Mouse (Mus musculus) cerebellum, adult 9-10 months (tissue): ENCODE data around the gene Sgms1.

Experiments
- DNase-seq: peaks from one replicate; pipeline ENCODE4 v3.0.0; 2022

The Sgms1 gene

GRCm38 (mm10) chr19:32196976-32197819 is 192.3 kb downstream of the Sgms1 start:
- no peak for DNase-seq

DNA sequence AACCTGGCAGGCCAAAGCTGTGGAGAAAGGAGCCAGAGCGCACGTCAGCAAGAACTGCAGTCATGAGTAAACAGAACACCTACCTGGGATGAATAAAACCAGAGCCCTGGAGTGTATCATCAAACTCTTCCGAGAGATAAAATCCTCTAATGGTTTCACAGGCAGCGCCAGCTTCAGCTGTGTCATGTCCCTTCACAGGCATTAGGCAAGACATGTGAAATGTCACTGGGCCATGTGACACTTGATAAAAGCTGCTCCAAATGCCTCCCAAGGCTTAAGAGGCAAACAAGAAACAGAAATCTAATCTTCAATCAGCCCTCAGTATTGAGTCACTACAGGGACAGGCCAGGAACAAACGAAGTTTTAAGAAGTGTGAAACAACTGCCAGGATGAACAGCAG is 193.3 kb downstream of the Sgms1 start:
- no peak for DNase-seq

DNA sequence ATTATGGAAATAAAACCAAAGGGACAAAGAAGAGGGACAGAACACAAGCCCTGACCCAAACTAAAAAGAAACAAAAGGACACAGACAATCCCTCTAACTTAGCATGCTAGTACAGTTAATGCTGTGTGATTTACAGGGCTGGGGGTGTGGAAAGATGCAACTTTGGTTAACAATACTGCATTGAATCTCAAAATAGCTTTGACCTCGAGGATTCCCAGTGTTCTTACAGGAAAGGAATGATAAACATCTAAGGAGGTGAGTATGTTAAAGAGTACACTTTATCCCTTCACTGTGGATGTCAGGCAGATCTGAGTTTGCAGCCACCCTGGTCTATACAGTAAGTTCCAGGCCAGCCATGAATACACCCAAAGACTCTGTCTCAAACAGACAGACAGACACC is 194.7 kb downstream of the Sgms1 start:
- no peak for DNase-seq

- DNase-seq: no peak
Measured at GRCm38 (mm10) chr19:32194074-32194473, 195.4 kb downstream of the Sgms1 start.

- DNase-seq: no peak
Measured at GRCm38 (mm10) chr19:32191596-32191995, 197.9 kb downstream of the Sgms1 start.

GRCm38 (mm10) chr19:32189961-32190360 is 199.6 kb downstream of the Sgms1 start:
- DNase-seq: no peak

DNA sequence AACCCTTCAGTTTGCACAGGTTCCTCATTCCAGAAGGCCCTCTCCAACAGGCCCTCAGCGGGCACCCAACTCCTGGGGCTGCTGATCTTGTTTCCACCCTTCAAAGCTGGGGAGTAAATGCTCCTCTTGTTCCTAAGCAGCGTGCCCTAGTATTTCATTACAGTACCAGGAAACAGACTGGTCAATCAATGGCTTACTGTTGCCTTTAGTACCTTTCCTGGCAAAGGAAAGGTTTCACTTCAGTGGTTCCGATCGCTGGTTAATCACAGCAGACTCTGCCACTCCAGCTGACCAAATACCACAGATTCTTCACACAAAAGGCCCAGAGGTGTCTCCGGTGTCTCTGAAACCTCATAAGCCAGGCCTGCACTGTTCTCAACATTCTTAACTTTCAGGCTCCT is 200.5 kb downstream of the Sgms1 start:
- no peak for DNase-seq

DNA sequence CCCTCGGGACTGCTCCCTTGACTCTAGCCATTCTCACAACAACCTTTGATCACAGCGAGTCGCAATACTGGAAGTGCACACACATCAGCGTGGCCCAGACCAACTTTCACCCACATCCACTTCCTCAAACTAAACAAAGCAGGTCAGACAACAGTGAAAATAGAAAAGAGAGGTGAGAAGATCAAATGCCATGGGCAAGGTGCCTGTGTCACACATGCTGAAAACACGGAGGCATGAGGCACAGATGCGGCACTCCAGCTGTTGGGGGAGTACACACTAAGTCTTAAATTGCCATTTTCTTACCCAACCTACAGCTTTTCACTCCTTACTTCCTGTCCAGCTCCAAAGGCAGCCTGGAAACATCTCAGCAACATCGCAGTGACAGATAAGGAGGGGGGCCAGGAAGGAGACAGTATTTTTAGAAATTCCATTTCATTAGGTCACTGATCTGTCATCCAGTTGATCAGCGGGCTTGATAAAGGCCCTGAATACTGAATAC is 202.9 kb downstream of the Sgms1 start:
- DNase-seq: no peak

GRCm38 (mm10) chr19:32183005-32183404 is 206.5 kb downstream of the Sgms1 start:
- DNase-seq: no peak

DNA sequence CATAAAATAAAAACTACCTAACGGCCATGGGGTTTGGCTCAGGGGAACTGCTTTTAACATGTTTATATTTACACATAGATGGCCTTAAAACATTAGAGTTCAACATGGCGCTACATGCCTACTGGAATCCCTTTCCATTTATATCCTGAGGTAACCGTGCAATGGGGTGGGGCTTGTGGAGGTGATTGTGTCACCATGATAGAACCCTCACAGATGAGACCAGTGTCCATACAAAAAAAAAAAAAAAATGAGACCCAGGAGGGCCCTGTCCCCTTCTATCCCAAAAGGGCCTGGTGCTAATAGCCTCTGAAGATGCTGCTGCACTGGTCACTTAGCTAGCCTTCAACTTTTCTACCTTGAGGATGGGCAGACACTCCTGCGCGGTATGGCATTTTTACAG is 207.0 kb downstream of the Sgms1 start:
- no peak for DNase-seq

DNA sequence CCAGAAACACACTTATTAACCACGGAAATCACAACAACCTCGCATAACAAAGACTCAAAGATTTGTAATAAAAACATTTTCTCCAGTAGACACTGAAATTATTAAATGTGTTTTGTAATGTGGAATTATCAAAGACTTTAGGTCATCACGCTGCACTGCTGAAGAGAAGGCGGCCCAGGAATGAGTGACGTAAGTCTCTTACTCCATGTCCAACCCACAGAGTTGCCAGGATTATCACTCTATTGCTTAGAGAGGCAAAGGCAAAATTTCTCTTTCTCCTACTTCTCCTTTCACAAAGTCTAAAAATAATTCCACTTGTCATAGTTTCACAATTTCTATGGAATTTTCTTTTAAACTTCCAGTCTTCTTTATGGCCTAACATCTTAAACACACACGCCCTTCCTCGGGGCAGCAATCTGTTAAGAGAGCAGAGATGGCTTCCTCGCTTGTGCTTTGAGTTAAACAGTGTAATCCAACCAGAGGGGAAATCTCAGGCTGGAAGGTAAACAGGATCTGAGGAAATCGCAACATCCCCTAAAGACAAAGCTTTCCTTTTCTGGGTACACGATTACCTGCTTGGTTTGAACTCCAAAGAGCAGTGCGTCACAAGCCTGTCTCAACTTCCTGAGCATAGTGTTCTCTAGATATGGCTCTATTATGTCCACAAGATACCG is 207.7 kb downstream of the Sgms1 start:
- no peak for DNase-seq

- DNase-seq: no peak
Measured at GRCm38 (mm10) chr19:32180756-32181674, 208.5 kb downstream of the Sgms1 start.

DNA sequence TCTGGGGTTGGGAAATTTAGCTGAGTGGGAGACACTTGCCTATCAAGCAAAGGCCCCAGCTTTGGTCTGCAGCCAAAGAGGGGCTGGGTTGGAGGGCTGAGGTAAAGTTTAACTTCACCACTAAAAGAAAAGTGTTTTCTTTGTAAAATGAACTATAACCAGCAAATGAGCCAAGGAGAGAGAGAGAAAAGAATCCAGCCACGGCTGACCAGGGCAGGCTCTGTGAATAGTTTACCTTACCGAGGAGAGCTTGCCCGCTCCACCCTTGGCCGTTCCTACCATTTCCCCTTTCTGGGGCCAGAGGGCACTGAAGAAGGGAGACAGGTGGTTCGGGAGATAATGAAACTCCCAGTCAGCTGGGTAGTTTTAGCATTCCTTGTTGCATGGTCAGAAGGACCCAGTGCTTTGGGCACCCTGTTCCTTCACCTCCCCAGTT is 209.5 kb downstream of the Sgms1 start:
- DNase-seq: no peak

DNA sequence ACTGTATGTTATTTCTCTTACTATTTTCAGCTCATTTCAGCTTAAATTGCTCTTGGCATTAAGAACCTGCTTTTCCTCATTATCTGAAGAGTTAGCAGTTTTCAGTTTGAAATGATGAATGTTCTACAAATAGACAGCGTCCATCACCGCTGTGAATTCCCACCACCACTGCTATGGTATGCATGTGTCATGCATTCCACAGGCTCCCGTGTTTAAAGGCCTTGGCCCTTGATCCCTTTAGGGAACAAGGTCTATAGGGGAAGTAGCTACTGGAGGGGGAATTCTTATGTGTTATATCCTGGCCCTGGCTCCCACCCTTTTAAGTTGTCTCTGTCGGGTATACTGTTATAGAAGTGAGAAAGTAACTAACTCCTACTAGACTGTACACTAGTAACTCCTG is 210.0 kb downstream of the Sgms1 start:
- DNase-seq: no peak

- peak; percentile 57 for DNase-seq
Measured at GRCm38 (mm10) chr19:32178161-32178560, 211.4 kb downstream of the Sgms1 start.

- DNase-seq: no peak
Measured at GRCm38 (mm10) chr19:32176458-32176857, 213.1 kb downstream of the Sgms1 start.

- no peak for DNase-seq
Measured at GRCm38 (mm10) chr19:32175991-32176390, 213.5 kb downstream of the Sgms1 start.

- no peak for DNase-seq
Measured at GRCm38 (mm10) chr19:32175013-32175412, 214.5 kb downstream of the Sgms1 start.

- DNase-seq: no peak
Measured at GRCm38 (mm10) chr19:32174561-32174960, 215.0 kb downstream of the Sgms1 start.

- DNase-seq: no peak
Measured at GRCm38 (mm10) chr19:32173522-32174184, 215.9 kb downstream of the Sgms1 start.

DNA sequence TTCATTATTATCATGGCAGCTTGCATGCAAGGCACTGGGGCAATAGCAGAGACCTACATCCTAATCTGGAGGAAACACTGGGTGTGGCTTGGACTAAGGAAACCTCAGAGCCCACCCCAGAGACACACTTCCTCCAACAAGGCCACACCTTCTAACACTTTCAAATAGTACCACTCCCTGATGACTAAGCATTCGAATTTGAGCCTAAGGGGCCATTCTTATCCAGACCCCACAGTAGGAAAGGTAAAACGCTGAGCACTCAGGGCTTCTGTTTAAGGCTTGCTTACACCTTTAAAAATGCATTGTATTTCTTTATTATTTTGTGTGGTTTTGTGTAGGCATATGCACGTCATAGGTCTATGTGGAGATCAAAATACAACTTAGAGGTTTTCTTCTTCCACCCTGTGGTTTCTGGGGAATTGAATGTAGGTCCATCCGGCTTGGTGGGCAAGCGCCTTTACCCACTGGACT is 217.0 kb downstream of the Sgms1 start:
- DNase-seq: no peak

DNA sequence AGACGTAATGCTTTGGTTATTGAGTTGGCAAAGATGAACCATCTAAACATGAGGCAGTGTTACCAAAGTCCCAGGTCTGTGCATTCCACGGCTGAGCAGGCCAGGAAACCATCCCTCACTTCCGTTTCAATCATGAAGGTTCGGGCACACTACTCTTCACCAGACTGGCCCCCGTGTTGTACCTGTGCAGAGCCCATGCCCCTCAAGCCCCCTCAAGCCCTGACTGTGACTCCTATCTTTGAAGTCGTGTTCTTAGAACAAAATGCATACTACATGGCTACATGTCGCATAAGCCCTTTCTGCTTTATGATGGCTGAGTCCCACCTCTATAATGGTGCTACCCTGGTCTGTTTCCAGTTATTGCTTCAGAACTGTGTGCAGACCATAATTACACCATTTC is 217.5 kb downstream of the Sgms1 start:
- DNase-seq: no peak
